Mouse (Mus musculus) lung, postnatal 0 days (tissue): ENCODE results near the gene Otogl. TPM values are rescaled to one million over a fixed set of nuclear protein-coding genes. Genes with fewer than 3 reads are reported as not detected.

Source experiments
- ATAC-seq: fragments of 200-750 bp; cut with Nextera tagmentation; 2 replicates; pipeline ENCODE4 v1.8.0; 2017; ENCODE audit warnings: moderate library complexity
- DNase-seq: peaks from one replicate; pipeline ENCODE4 v3.0.0-alpha.2; 2016; ENCODE audit warnings: low spot score
- H3K27ac ChIP-seq: fragments of 300-500 bp; sonication (generic); 2 replicates; pipeline ENCODE4 v1.5.1; 2014; ENCODE audit warnings: antibody characterized with exemption, mild to moderate bottlenecking, low read length, mixed read lengths
- H3K27me3 ChIP-seq: fragments of 300-500 bp; sonication (generic); replicated peaks from 2 replicates; pipeline ENCODE4 v1.6.1; 2014; ENCODE audit warnings: low read length, mixed read lengths; ENCODE audit not compliant: insufficient read depth
- H3K36me3 ChIP-seq: fragments of 300-500 bp; sonication (generic); 2 replicates; pipeline ENCODE4 v1.6.1; 2014; ENCODE audit warnings: low read length, mixed read lengths; ENCODE audit not compliant: insufficient read depth
- H3K4me1 ChIP-seq: fragments of 300-500 bp; sonication (generic); 2 replicates; pipeline ENCODE4 v1.6.1; 2014; ENCODE audit warnings: antibody characterized with exemption, low read depth, low read length, mixed read lengths; ENCODE audit not compliant: insufficient read depth
- H3K4me2 ChIP-seq: fragments of 300-500 bp; sonication (generic); replicated peaks from 2 replicates; pipeline ENCODE4 v1.6.1; 2014; ENCODE audit warnings: low read depth, mild to moderate bottlenecking, low read length, moderate library complexity, mixed read lengths
- H3K4me3 ChIP-seq: fragments of 300-500 bp; sonication (generic); 2 replicates; pipeline ENCODE4 v1.5.1; 2014; ENCODE audit warnings: low read depth, low read length
- H3K9ac ChIP-seq: fragments of 300-500 bp; sonication (generic); replicated peaks from 2 replicates; pipeline ENCODE4 v1.6.1; 2014; ENCODE audit warnings: low read depth, mild to moderate bottlenecking
- H3K9me3 ChIP-seq: fragments of 300-500 bp; sonication (generic); 2 replicates; pipeline ENCODE4 v1.6.1; 2016; ENCODE audit warnings: low read length, mixed read lengths
- CTCF ChIP-seq: IDR thresholded peaks from 2 replicates; pipeline ENCODE4 v1.5.1; 2016; ENCODE audit warnings: antibody characterized with exemption, mild to moderate bottlenecking
- EP300 ChIP-seq: IDR thresholded peaks from 2 replicates; pipeline ENCODE4 v1.6.1; 2016; ENCODE audit warnings: antibody characterized with exemption, mild to moderate bottlenecking, control low read depth
- WGBS: fragments of 180-500 bp; shearing (Covaris S2); extraction: QIAGEN DNeasy Blood & Tissue Kit; methylation state at CpG from one replicate; pipeline ENCODE4 v1.1.7; 2014; 5-methylcytosine and 5-hydroxymethylcytosine counted together
- polyA plus RNA-seq: library from polyadenylated mRNA; unstranded; fragments of >200 nt; fragmentation: Nextera tagmentation; extraction: Ambion mirVana; gene quantifications from 2 replicates; pipeline ENCODE4 v1.2.1, GENCODE M21; 2015

The Otogl gene
- polyA plus RNA-seq, 1 experiment from 2014 or later: 0.01 TPM

DNA sequence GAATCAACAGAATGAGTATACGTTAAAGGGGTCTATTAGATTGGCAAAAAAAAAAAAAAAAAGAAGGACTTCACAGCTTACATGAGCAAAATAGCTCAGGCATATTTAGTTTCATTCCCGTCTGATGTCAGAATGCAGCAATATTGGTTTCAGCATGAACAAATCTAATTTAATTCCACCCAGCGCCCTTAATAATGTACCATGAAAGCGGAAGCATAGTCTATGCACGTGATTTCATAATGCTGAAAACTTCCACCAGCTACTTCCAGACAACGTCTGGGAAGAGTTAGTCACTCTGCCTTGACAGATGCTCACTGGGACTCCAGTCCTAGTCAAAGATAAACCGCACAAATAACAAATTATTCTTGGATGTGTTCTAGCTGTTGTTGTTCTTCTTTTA is 176.5 kb downstream of the Otogl start:
- no peak overlapping the region for H3K27ac ChIP-seq
- H3K4me2 ChIP-seq: no peak overlapping the region
- TF ChIP-seq CTCF (no peak), EP300 (no peak)
- H3K27me3 ChIP-seq: no peaks in the 10 kb centered on the region
- ATAC-seq (no peak), DNase-seq (no peak)
- 74% methylated on average over 7 of the region's 7 CpGs for WGBS
- no peak overlapping the region for H3K9ac ChIP-seq
- no peaks in the 10 kb centered on the region for H3K36me3 ChIP-seq
- no peaks in the 10 kb centered on the region for H3K4me1 ChIP-seq
- no peak overlapping the region for H3K4me3 ChIP-seq
- no peaks in the 10 kb centered on the region for H3K9me3 ChIP-seq

DNA sequence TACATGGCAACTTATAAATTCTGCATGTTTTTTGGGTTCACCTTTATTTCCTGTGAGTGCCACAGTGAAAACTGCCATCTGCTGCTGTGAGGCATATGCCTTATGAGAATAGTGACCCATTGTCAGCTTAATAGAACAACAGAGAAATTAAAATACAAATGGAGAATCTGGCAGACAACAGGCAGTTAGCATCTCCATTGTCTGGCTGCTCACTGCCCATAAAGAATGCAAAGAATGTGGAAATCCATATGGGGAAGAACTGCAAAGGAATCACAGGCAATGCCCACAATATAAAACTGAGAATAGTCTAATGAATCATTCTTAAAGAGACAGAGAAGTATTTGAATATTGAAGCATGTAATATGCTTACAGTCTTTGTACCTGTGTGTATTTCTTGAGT is 177.6 kb downstream of the Otogl start:
- H3K9me3 ChIP-seq: no peaks in the 10 kb centered on the region
- DNase-seq (no peak), ATAC-seq (no peak)
- no peak overlapping the region for H3K4me3 ChIP-seq
- no peaks in the 10 kb centered on the region for H3K36me3 ChIP-seq
- H3K9ac ChIP-seq: no peak overlapping the region
- no peaks in the 10 kb centered on the region for H3K27me3 ChIP-seq
- no peaks in the 10 kb centered on the region for H3K4me1 ChIP-seq
- no peak overlapping the region for H3K27ac ChIP-seq
- no peak overlapping the region for H3K4me2 ChIP-seq
- TF ChIP-seq CTCF (no peak), EP300 (no peak)

DNA sequence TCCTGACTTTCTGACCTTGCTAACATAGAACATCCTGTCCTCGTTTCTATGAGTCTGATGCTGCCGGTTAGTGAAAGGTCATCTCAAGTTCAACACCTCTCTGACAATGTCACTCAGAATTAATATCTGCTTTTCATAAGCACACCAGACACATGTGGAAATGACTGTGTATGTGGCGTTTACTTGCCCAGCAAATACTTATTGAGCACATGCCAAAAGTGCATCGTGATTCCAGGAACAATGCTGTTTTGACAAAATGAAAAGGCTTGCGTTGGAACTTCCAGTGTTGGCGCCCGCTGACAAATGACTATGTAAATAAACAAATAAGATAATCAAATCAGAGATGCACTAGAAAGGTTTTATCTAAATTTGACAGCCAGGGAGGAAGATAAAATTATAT is 186.3 kb downstream of the Otogl start:
- 27% methylated on average over 7 of the region's 7 CpGs for WGBS
- H3K36me3 ChIP-seq: no peaks in the 10 kb centered on the region
- TF ChIP-seq EP300 (peak; percentile 89), CTCF (no peak)
- H3K9me3 ChIP-seq: no peaks in the 10 kb centered on the region
- H3K4me1 ChIP-seq: no peaks in the 10 kb centered on the region
- DNase-seq: peak; percentile 53
- H3K4me2 ChIP-seq: no peak overlapping the region
- no peak overlapping the region for H3K27ac ChIP-seq
- no peak overlapping the region for H3K9ac ChIP-seq
- no peak overlapping the region for H3K4me3 ChIP-seq
- H3K27me3 ChIP-seq: no peaks in the 10 kb centered on the region
- peak; percentile 84 for ATAC-seq

DNA sequence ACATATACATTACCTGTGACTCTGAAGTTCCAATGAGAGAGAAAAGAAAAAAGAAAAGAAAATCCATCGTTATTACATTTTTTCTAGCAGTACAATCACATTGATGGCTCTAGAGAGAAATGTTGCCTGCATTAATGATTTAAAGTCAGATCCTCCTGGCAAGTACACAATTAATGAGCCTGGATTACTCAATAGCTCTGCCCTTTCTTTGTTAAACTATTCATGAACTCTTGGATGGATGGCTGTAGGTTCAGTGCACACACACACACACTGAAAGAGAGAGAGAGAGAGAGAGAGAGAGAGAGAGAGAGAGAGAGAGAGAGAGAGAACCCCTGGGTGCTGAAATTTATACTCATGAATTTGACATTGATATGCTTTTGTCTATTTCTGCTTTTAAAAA is 192.1 kb downstream of the Otogl start, which contains the start of gene Ptprq:
Gene Ptprq, minus strand, starts transcription at position 246 of the 400 bp plus-strand sequence.
- H3K9me3 ChIP-seq: no peaks in the 10 kb centered on the region
- H3K4me1 ChIP-seq: no peaks in the 10 kb centered on the region
- H3K36me3 ChIP-seq: no peaks in the 10 kb centered on the region
- no peak within 1 kb of the TSS for H3K4me3 ChIP-seq
- no peak within 1 kb of the TSS for H3K9ac ChIP-seq
- H3K4me2 ChIP-seq: no peak within 1 kb of the TSS
- TF ChIP-seq CTCF (no peak), EP300 (no peak)
- DNase-seq (no peak), ATAC-seq (no peak)
- 55% methylated on average over 1 of the region's 1 CpGs for WGBS
- no peaks in the 10 kb centered on the region for H3K27me3 ChIP-seq
- H3K27ac ChIP-seq: no peak within 1 kb of the TSS

Other genes starting within 250 kb of the Otogl start
- gene Ptprq, start 192.1 kb downstream of the Otogl start, polyA plus RNA-seq: 0.07 TPM in 2 replicates